Mouse (Mus musculus) frontal cortex, postnatal 36 days (tissue): Measurements from ENCODE around the gene Mybph.
A peak's percentile ranks its signal among the peaks of the same experiment; 100 is the strongest.
"Not testable (repeated sequence)": the region's sequence is repeated elsewhere in the genome, so short reads cannot be mapped to it uniquely, and the experiment has no call there.

Experiments used
- DNase-seq, 2 experiments: peaks; one replicate each; pipeline ENCODE4 v3.0.0; 2022; ENCODE audit warnings: low spot score in 2 of 2

Gene Mybph

DNA sequence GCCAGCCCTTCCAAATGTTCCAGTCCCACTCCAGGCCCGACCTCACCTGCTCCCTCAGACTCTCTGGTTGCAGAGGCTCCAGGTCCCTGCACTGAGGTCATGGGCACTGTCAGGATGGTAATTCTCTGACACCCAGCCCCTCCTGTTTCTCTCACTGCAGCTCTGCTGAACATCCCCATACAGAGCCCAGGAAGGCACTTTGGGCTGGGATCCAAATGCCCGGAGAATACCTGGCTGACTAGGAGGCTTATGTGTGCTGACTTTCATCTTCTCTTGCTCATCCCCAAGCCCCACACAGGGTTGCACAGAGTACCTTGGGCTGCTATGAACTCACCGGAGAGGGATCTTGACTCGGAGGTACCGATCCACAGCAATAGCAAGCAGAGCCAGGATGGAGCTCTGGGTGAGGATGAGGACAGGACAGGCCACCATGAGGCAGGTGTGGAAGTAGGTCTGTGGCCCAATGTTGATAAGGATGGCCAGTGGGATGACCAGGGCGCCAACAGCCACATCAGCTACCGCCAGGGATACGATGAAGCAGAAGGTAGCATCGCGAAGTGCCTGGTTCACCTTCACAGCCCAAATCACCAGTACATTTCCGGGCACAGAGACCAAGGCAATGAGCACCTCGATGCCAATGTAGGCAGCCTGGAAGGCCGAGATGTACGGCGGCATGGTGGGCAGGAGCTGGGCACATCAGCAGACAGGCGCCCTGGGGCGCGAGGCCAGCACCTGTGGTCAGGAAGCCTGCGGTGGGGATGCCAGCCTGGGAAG is 40.6 kb downstream of the Mybph start:
- DNase-seq = no peak

DNA sequence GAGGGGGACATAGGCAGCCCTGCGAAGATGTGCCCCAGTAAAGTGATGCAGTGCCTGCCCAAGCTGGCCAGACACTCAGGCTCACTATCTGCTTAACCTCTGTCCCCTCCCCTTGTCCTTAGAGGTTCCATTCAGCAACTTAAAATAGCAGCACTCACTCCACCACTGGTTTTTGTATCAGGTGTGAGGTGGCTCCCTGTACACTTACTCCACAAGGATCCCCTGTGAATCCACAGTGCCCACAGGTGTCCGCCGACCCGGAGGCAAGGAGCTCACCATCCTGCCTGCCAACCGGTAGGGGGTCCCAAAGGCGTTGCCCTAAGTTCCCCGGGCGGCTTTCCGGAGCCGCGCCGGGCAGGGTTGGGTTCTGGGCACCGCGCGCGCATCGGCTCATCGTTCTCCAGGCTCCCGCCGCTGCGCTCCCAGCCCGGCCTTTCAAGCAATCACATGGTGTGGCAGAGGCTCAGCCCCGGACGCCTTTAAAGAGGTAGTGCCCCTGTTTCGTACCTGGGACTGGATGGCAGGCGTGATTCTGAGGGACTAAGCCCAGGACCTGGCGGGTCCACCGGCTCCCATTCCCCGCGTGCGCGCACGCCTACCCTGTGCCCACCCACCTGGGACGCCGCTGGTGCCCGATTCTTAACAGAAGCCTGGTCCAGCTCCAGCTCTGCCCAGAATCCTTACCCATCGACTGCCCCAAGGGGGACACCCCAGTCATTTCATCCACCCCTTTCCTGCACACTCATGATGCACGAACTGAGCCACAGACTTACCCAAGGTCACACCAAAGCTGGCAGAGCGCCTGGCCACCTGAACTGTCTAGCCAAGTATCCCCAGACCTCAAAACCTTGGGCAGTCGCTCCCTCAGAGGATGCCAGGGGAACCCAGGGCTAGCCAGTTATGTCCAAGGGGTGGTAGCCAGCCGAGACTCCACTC is 41.5 kb downstream of the Mybph start:
- DNase-seq = peak; percentile 69 to 72

DNA sequence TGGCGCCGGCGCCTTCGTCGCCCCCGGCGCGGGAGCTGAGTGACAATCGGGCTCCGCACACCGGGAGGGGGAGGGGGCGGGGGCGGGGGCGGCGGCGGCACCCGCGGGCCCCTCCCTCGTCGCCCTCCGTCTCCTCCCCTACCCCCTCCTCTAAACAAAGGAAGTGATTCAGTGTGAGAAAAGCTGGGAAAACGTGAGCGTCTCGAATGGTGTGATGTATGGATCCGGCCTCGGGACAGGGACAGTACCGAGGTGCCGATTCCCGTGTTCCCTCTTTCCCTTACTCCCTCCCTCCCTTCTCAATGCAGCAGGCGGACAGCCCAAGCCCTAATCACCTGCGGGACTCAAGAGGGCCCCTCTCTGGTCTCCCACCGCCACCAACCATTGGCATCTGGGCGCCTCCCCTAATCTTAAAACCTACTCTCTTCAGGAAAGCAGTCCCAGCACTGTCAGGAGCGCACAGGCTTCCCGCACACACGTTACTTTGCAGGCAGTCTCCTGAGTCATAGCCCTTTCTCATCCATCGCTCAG is 42.2 kb downstream of the Mybph start, which contains the start of gene Adora1:
Gene Adora1, minus strand, starts transcription at position 41 of the 531 bp plus-strand sequence.
- no peak for DNase-seq

DNA sequence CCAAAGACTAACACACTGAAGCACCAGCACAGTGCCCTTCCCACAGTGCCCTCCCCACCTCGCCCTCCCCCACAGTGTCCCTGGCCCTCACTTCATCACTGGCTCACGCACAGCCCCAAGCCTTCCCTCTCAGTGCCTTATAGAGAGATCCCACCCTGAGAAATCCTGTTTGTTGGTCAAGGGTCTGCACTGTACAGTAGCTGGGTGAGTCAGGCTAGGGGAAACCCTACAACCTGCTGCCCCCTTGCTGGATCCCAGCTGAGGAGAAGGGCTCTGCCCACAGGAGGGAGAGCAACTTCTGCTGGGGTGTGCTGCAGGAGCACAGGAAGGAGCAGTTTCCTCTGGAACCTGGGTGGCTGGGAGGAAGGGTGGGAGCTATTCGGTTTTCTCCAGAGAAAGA is 42.9 kb downstream of the Mybph start:
- DNase-seq = no peak

DNA sequence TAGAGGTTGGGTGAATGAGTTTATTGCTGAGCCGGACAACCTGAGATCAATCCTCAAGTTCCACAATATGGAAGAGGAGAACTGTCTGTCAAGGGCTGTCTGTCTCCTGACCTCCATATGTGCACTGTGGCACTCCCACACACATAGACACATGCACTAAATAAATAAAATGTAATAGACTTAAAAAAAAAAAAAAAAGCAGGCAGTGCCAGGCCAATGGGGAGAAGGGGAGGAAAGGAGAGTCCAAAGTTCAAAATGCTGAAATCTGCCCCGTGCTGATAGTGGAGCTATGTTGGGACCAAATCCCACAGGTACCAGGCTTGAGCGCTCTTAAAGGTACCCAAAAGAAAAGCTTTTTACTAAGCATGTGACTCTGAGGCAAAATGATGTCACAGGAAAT is 44.2 kb downstream of the Mybph start:
- DNase-seq = no peak

DNA sequence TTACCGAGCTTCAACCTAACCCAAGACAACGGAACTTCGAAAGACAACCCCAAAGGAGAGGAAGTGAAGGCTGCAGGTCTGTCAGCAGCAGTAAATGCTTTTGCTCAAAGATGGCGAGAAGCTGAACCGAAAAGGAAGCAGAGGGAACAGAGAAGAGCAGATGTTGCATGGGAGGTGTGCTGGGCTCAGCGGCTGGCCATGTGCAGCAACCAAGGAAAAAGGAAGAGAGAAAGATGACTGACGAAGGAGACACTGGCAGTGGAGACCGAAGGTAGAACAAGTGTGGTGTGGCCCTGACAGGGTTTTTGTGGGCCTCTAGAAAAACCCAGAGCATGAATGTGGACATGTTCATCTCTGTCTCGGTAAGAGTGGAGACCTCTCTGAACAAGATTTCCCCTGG is 47.5 kb downstream of the Mybph start:
- DNase-seq = peak in 1 of 2 experiments; percentile 60

DNA sequence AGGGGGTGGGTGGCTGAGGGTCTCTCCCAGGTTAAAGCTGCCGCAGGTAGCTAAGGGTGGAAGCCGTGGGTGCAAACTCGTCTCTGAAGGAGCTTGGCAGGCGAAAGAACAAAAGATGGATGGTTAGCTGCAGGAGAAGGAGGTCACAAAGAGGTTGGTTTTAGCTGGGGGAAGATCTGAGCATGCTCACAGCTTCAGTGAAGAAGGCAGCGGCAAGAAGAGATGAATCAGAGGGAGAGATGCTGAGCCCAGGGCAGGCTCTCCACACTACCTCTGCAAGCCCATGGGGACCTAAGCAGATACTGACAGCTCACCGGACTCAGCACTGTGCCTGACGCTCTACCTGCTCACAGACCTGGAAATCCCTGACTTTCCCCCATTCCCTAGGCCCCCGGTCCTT is 48.0 kb downstream of the Mybph start:
- DNase-seq = no peak

DNA sequence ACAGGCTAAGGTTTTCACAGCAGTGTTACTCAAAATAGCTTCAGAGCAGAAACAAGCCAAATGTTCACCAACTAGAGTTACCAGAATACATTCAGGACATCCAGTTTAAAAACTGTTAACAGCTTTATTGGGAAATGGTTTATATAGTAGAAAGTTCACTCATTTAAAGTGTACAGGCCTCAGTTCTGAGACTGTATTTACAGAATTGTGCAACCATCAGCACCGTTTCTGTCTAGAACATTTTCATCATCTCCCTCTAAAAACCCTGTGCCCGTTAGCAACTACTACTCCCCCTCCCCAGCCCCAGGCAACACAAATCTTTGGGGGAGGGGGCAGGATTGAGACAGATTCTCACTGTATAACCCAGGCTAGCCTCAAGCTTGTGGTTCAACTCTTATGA is 49.0 kb downstream of the Mybph start:
- no peak for DNase-seq

DNA sequence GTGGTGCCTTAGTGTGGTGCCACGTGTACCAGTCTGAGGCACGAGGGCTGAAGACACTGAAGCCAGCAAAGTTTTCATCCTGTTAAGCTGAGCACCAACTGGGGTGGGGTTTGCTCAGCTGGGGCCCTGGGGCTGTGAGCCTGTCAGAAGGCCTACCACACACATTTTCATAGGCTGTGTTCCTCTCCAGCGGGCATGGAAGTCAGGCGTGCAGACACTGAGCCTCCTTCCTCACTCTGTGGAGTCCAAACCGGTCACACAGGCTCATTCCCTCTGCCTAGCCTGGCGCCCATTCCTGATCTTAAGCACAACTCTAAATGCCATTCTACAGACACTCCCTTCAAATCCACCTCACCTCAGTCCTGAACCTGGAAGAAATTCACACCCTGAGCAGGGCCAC is 50.3 kb downstream of the Mybph start:
- no peak for DNase-seq

DNA sequence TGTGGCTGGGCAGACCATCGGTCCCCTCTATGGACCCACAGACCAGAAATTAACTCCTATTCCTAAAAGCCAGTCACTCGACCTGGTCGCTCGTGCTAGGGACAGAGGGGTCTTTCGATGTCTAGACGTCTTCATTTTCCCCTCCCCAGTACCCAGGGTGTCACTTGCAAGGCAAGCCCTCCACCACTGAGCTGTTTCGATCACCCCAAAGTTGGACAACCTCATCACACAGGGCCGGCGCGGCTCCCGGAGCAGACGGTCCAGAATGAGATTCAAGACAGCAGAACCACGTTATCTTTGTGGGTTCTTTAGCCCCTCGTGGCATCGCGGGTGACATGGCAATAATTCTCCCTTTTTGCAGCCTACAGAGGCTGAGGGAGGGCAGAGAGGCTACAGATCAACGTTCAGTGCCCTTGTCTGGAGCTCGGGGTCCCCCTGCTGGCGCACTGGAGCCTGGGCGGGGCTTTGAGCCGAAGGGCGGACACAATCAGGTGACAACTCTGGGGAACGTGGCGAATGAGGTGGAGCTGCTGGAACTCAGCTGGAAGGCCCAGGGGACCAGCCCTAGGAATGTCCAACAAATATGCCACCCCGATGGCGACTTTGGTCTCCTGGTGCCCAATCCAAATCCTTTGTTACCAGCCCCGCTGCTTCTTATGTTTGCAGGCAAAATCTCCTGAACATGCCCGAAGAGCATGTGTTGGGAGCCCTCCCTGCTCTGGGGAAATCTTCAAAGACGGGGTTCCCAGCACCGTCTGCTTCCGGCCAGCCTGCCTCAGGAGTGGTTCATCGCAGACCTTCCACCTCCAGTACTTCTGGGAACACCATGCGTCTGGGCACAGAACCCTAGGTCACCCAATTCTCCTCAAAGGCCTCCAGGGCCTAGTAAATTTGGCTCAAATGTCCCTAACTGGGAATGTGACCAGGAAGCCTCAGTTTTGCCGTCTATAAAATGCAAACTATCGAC is 51.0 kb downstream of the Mybph start:
- peak; percentile 87 to 94 for DNase-seq

DNA sequence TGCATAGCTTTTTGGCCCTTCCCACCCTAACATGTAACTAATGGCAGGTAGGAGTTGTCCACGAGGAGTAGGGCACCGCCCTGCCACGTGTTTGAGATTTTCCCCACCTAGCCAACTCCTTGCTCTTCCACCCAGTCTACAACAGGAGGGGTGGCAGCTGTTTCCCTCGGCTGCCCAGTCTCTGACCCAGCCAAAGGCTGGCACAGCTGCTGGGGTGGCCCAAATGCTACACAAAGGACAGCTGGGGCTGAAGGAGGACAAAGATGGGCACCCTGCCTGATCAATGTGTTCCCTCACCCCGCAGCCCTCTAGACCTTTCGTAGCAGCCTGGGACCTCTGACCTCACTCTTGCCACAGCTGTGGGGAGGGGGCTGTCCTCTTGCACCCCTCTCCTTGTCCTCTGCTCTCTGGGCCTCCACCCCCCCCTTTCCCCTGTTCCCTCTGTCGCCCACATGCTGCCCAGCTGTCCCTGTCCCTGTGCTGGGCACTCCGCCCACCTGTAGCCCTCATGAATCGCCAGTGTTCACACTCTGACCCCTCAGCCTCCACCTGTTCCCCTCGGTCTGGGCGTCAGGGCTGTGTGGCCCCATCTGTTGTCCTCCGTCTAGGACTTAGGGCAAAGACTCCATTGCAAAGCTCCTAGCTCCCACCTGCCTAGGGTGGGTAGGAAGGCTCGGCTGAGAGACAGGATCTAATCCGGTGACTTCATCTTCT is 51.9 kb downstream of the Mybph start:
- DNase-seq = no peak

DNA sequence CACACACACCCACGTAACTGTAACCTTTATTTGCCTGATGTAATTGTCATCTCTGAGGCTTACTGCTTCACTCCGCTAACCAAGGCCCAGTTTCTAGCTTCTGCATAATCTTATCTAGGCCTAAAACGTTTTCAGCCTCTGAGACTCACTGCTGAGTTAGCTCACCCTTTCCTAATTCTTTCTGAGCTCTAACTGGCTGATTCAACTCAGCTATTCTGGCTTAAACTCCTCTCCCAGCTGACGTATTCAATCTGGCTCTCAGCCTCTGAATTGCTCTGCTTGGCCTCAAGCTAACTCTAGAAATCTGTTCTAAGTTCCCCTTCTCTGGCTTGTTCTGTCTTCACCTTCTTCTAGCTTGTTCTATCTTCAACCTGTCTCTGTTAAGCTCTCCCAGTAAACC is 53.3 kb downstream of the Mybph start:
- DNase-seq = peak in 1 of 2 experiments; percentile 41

DNA sequence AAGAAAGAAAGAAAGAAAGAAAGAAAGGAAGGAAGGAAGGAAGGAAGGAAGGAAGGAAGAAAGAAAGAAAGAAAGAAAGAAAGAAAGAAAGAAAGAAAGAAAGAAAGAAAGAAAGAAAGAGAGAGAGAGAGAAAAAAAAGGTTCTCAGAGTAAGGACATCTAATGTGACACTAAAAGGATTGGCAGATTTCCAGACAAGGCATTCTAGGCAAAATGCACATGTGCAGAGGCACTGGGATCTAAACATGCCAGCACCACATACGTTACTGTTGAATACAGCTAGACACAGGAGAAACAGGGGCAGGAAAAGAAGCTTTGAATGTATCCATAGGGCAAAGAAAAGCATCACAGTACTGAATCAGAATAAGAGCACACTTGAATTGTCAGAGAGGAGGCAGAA is 56.4 kb downstream of the Mybph start:
- DNase-seq = not testable (repeated sequence)
